Mouse (Mus musculus): ENCODE measurements around the gene Uox.

The Uox gene

DNA sequence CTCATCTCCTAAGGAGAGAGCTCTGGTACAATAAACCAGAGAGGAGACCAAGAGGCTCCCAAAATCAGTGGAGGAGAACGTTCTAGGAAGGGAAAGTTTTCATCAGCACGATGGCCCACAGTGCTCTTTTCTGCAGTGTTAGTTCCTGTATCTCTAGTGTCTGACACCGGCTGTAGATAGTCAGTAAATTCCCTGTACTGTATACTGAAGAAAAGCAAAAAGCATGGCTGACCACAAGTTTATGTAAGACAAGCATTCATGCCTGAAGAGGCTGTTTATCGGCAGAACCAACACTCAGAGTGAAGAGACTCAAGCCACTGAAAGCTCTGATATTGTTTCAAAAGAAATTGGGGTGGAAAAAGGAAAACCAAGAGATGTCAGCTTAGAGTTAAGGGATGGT lies 13.3 kb downstream of the Uox start:
- CTCF ChIA-PET = no interaction called here

- CTCF ChIA-PET = interaction anchor here (0.6 kb wide), 1 partner anchor 40 kb away, joined by 5 read pairs; no protein-coding TSS in a partner anchor
These were observed 13.7 kb downstream of the Uox start for GRCm38 (mm10) chr3:146583908-146584307.

GRCm38 (mm10) chr3:146586616-146587015 lies 16.4 kb downstream of the Uox start:
- CTCF ChIA-PET = interaction anchor here (0.5 kb wide), 2 partner anchors 390 to 545 kb away, joined by 3 to 4 read pairs; no protein-coding TSS in a partner anchor

DNA sequence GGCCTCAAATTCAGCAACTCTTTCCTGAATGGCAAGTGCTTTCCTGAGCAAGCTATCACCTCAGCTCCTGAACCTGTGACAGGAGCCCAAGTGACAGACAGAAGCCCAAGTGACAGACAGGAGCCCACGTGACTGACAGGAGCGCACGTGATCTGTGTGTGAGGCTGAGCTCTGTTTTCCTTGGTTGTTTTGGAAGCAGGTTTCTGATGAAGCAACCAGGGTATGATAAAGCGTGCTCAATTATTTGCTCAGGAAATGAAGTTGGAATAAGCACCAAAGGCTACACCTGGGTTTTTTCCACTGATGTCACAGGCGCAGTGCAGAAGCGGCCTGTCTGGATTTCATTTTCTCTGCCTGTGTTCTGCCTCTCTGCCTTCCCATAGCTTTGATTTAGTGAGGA lies 19.3 kb downstream of the Uox start:
- CTCF ChIA-PET = no interaction called here

GRCm38 (mm10) chr3:146591159-146591558 lies 20.9 kb downstream of the Uox start:
- CTCF ChIA-PET = interaction anchor here (0.5 kb wide), 1 partner anchor 90 kb away, joined by 5 read pairs; no protein-coding TSS in a partner anchor

- CTCF ChIA-PET = interaction anchor here (0.5 kb wide), 1 partner anchor 617 kb away, joined by 3 read pairs; no protein-coding TSS in a partner anchor
These were observed 21.4 kb downstream of the Uox start for GRCm38 (mm10) chr3:146591601-146592000.

DNA sequence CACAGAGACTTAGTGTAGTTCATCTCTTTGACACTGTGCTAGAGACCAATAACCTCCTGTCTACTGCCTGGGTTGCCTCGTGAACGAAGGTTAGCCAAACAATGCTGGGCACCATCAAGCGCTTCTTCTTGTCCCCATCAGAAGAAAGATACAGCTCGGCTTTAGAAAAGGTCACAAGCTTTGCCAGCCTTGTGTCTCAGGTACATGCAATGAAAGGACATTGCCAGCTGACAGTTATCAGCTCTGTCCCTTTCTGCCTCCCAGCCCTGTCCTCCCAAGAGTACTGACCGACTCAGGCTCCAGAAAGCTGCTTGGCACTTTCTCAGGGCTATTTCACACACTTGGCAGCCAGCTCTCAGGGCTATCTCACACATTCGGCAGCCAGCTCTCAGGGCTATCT lies 25.2 kb downstream of the Uox start:
- CTCF ChIA-PET = no interaction called here

DNA sequence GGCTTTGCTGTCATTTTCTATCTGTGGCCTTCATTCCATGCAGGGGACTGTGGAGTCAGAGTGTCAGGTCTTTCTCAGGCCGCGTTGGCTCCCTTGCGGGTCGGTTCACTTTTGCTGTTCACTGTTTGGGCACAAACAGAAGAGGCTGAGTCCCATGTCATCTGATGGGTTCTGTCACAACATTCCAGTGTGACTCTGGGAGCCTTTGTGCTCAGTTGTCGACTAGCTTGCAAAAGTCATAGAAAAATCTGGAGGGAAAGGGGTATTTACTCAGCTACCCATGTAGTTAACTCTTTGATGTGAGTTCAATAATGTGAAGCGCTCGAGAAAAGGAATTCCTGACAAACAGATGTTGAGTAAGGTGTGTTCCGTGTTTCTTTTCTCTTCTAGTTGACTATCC lies 26.2 kb downstream of the Uox start:
- CTCF ChIA-PET = no interaction called here

DNA sequence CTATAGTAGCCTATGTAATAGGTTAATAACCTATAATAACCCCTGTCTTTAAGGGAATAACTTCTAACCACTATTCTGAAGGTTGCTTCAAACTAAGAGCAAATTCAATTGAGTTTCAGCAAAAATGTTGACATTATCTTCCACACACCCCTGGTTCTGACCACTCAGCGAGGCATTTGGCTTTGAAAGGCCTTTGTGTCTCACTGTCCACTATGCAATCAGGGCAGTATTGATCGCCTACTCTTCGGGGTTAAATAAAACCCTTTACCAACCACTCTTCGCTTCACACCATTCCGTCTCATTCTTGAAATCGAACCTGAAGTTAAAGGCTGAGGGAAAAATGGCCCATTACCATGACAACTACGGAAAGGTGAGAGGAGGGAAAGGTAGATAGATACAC lies 26.6 kb downstream of the Uox start:
- CTCF ChIA-PET = no interaction called here

- CTCF ChIA-PET = no interaction called here
These were observed 28.2 kb downstream of the Uox start for GRCm38 (mm10) chr3:146598411-146598810.

DNA sequence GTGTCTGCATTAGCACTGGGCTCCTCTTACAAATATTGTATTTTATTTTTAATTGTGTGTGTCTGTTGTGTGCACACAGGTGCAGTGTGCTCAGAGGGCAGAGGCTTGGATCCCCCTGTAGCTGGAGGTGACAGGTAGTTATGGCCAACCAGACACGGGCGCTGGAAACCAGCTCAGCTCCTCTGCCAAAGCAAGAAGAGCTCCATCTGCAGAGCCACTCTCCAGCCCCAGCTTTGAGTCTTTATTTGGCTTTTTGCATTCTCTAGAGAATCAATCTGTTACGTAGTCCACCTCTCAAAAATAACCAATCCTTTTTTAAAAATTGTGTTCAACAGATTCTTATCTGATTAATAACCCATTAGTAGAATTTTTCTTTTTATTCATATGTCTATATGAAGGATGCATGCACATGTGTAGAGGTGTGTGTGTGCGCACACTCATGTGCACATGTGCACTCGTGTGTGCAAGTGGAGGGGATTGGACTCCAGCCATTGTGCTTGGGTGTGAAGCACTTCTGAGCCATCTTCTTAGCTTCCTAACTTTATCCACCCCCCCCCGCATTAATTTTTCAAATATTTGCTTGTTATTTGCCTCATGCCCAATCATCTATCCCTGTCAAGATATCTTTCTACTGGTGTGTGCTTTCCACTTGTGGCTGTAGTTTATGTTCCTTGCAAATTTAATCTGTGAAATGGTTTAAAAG lies 29.1 kb downstream of the Uox start:
- CTCF ChIA-PET = no interaction called here

DNA sequence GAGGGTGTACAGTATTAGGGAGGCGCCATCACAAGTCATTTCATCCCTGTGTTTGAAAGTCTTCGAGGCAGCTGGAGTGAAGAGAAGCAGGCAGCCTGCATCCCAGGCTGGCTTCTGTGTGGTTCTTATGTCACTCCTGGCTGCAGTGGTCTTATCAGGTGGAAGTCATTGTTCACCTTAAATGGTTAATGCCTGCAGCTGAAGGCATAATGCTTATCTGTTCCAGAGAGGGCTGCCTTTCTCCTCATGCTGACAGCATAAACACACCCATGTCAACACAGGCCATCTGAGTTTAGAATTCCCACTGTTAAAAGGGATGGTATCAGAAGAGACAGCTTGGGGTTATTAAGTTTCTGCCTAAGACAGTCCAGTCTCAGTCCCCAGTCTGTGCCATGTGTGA lies 31.0 kb downstream of the Uox start:
- CTCF ChIA-PET = no interaction called here

DNA sequence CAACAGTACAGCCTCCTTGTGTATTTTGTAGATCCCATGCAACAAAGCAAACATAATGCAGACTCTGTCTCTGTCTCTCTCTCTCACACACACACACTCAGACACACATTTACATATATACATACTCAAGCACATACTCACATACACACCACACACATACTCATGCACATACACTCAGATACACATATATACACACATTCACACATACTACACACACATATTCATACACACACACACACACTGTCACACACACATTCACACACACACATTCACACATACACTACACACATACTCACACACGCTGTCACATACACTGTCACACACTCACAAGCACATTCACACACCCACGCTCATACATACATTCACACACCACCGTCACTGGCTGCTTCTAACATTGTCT lies 32.3 kb downstream of the Uox start:
- CTCF ChIA-PET = no interaction called here

GRCm38 (mm10) chr3:146604647-146605046 lies 34.4 kb downstream of the Uox start:
- CTCF ChIA-PET = no interaction called here

DNA sequence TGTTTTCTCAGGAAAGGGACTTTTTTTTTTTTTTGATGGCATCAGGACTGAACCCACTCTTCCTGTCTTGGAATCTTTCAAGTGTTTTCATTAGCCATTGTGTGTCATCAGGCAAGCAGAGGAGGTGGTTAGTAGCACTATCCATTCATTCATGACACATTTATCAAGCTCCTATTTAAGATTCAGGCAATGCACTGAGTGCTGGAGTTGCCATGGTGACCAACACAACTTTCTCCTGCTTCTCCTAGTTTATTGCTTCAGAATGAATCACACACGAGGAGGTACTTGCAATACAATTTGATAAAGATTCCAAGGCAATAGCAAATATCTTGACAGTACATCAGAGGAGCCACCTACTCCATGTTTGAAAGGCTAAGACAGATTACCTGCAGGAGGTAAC lies 37.1 kb downstream of the Uox start:
- CTCF ChIA-PET = no interaction called here

- CTCF ChIA-PET = no interaction called here
These were observed 40.1 kb downstream of the Uox start for GRCm38 (mm10) chr3:146610322-146610721.

DNA sequence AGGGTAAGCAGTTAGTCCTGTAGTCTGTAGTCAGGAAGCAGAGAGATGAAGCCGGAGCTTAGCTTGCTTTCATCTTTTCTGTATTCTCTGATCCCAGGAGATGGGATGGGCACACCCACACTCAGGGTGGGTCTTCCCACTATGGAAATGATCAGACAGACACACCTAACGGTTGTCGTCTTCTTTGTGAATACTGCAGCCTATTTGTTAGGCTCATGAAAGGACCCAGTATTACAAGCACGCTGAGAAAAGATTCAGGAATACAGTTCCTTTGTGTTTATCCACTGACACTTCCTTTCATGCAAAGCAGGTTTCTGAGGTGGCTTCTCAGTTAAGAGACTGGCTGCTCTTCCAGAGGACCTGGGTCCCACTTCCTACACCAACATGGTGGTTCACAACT lies 41.0 kb downstream of the Uox start:
- CTCF ChIA-PET = no interaction called here

GRCm38 (mm10) chr3:146611821-146612220 lies 41.6 kb downstream of the Uox start:
- CTCF ChIA-PET = no interaction called here

GRCm38 (mm10) chr3:146615496-146615895 lies 45.3 kb downstream of the Uox start, which contains the start of gene Dnase2b:
Gene Dnase2b, minus strand, starts transcription at chr3:146615596.
- CTCF ChIA-PET = no interaction called here

DNA sequence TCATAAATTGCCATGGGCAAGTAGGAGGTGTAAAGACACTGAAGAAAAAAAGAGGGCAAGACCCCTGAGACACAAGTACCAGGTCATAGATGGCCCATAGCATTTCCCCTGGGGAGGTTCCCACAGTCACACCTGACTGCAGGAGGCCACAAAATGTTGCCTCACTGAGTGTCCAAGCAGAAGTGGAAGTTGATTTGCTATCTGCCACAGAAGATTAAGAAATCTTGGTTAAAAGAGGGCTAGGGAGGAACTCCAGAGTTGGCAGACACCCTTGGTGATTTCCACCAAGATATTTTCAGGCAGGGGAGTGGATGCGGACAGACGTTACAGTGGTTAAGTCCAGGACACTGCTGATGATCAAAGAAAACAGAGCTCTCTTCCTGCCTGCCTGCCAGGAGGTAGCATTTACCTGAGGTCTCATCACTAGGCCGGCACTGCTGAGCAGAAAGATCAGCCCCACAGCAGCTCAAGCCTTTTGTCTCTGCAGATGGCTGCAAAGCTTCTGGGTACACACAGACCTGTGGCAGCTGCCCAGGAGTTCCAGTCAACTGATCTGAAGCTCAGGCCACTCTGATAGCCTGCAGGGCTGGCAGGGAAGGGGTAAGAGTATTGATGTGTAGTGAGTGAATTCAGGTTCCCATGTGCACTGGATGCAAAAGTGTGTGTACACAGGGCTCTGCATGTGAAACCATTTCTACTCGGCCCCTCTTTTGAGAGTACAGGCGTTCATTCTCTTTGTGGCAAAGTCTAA lies 46.5 kb downstream of the Uox start:
- CTCF ChIA-PET = no interaction called here

GRCm38 (mm10) chr3:146617946-146618345 lies 47.7 kb downstream of the Uox start:
- CTCF ChIA-PET = no interaction called here

- CTCF ChIA-PET = no interaction called here
These were observed 48.1 kb downstream of the Uox start for GRCm38 (mm10) chr3:146618357-146618756.

DNA sequence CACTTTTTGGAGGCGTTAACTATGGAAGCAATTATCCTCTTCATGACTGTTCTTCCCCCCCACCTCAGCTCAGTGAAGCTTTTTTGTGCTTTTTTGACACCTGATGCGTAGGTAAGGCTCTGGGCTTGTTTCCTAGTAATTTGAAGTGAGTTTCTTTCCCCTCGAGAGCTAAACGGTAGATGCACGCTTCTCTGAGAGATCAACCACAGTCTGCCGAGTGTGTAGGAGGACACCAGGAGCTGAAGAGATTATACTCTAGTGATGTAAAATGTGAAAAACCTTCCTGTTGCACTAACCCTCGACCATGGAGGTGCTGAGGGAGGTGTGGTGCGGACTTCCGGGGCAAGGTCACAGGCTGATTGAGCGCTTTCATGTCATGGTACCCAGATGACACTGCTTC lies 49.9 kb downstream of the Uox start:
- CTCF ChIA-PET = no interaction called here

Measured in spleen, embryonic (tissue).